Mouse (Mus musculus): ENCODE results near the gene Klrg2.

DNA sequence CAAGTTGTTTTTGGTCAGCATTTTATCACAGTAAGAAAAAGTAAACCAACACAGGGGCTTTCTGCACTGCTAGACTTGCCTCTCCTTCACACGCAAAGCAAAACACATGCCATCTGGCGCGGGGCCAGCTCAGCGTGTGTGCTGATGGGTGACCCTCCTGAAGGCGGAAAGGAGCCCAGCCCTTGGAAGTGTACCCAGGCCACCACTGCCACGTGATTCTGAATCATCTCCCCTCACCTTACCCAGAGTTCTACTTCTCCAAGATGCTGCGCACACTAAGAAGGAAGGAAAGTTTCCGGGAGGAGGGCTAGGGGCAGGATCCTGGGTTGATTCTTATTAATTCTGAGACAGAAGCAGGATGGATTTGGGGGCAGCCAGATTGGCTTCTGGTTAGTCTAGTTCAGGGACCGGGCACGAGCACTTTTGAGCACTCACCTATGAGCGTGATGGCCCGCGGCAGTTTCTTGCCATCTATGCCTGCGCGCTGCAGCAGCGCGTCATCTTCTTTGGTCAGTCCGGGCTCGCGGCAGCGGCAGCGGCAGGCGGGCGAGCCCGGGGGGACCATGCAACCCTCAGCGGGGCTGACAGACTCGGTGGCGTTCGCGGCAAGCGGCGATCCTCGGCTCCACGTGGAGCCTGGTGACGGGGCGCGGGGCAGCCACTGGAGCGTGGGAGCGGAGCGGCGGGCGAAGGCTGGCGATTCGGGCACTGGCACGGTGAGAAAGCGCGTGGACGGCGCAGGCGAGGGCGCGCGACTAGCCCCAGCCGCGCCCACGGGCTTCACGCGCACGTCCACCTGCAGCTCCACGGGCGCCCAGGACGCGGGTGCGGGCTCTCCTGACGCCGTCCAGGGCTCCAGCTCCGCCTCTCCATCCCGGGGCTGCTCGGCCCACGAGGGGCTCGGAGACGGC is 846 bp downstream of the Klrg2 start:
- no peak for TF ChIP-seq CTCF (IDR thresholded peaks at IDR 0.05; ENCODE audit: control insufficient read depth, insufficient read depth, insufficient replicate concordance, low read depth, low read length)
- no peak for TF ChIP-seq POLR2A (IDR thresholded peaks at IDR 0.05; ENCODE audit: control insufficient read depth, low read depth, low read length)
